Mouse (Mus musculus): ENCODE measurements around the gene Bcar3. TPM values are rescaled to one million over a fixed set of nuclear protein-coding genes. Genes with fewer than 3 reads are reported as not detected.

Gene Bcar3
- polyA plus RNA-seq, 1 experiment from 2014 or later, result 14.0 TPM

DNA sequence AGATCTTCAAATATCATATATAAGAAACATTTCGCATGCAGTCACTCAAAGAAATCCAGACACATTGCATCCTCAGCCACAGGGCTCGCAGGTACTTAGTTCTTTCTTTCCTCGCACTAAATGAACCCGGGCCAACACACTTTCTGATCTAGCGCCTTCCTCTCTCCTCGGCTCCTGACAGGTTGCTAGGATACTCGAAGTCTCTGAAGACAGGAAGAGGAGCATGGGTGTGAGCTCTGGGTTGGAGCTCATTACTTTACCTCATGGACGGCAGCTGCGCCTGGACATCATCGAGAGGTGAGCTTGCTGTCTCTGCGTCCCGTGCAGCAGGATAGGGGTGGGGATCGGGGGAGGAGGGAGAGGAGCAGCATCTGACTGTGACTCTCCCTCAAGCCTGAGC lies 225.1 kb downstream of the Bcar3 start:
- 0 out of 2 replicates have a peak, but pooled peaks cover 8% of the 10 kb centered on the region for H3K36me3 ChIP-seq (ENCODE audit: insufficient read depth)
- peaks cover 7% of the 10 kb centered on the region; the same call in 1 of the 2 replicates for H3K4me1 ChIP-seq (ENCODE audit: insufficient read depth)
- DNase-seq (no peak), ATAC-seq (ENCODE audit: insufficient read depth) (no peak)
- H3K9ac ChIP-seq, result no peak overlapping the region
- no peak overlapping the region for H3K27ac ChIP-seq (ENCODE audit: low read depth)
- no peaks in the 10 kb centered on the region for H3K9me3 ChIP-seq (ENCODE audit: low read depth, low read length)
- whole genome bisulfite sequencing, result 43% methylated on average over 13 of the region's 13 CpGs
- no peaks in the 10 kb centered on the region for H3K27me3 ChIP-seq (ENCODE audit: insufficient read depth, low read length)
- no peak for TF ChIP-seq CTCF (IDR thresholded peaks at IDR 0.05; ENCODE audit: low read depth)
- no peak overlapping the region for H3K4me2 ChIP-seq
- no peak overlapping the region for H3K4me3 ChIP-seq (ENCODE audit: low read depth, low read length)

DNA sequence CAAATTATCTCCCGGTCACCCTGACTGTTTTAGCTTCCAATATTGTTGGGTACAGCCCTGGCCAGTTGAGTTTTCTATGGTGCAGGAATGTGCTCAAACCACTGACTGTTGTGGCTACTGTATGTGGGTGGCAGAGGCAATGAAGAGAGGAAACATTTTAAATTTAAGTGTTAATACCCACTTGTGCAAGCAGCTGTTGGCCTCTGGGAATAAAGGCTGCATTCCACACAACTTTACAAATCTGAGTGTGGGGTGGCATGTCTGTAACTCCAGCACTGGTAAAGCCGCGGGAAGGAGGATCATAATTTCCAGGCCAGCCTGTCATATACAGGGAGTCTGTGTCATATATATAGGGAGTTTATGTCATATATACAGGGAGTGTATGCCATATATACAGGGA lies 226.4 kb downstream of the Bcar3 start:
- ATAC-seq (ENCODE audit: insufficient read depth) (no peak), DNase-seq (no peak)
- Histone ChIP-seq H3K4me2 (no peak overlapping the region), H3K4me3 (ENCODE audit: low read depth, low read length) (no peak overlapping the region), H3K4me1 (ENCODE audit: insufficient read depth) (peaks cover 7% of the 10 kb centered on the region; the same call in 1 of the 2 replicates), H3K36me3 (ENCODE audit: insufficient read depth) (0 out of 2 replicates have a peak, but pooled peaks cover 14% of the 10 kb centered on the region), H3K9ac (no peak overlapping the region), H3K9me3 (ENCODE audit: low read depth, low read length) (no peaks in the 10 kb centered on the region), H3K27me3 (ENCODE audit: insufficient read depth, low read length) (no peaks in the 10 kb centered on the region), H3K27ac (ENCODE audit: low read depth) (no peak overlapping the region)
- 76% methylated on average over 3 of the region's 3 CpGs for WGBS
- TF ChIP-seq CTCF (IDR thresholded peaks at IDR 0.05; ENCODE audit: low read depth), result no peak

DNA sequence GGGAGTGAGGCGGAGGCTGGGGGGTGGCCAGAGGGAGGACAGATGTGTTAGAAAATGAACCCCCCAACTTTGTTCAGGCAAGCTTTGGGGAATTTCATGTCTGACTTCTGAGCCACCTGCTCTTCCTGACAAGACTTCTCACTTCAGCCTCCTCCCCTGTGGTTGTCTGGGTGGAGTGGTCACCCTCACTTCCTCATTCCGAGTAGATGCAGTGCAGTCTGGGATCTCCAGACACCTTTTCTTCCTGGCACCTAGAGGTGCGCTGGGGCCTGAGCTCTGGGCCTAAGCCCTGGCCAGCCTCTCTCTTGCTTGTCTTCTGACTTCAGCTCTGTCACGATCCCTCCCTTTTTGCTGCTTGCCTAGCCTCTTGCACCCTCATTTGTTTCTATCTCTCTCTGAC lies 226.9 kb downstream of the Bcar3 start:
- no peak overlapping the region for H3K27ac ChIP-seq (ENCODE audit: low read depth)
- no peaks in the 10 kb centered on the region for H3K9me3 ChIP-seq (ENCODE audit: low read depth, low read length)
- 83% methylated on average over 4 of the region's 4 CpGs for WGBS
- no peak for DNase-seq
- ATAC-seq (ENCODE audit: insufficient read depth), result no peak
- no peak overlapping the region for H3K9ac ChIP-seq
- H3K36me3 ChIP-seq (ENCODE audit: insufficient read depth), result 0 out of 2 replicates have a peak, but pooled peaks cover 12% of the 10 kb centered on the region
- no peak overlapping the region for H3K4me3 ChIP-seq (ENCODE audit: low read depth, low read length)
- H3K4me1 ChIP-seq (ENCODE audit: insufficient read depth), result peaks cover 2% of the 10 kb centered on the region; the same call in 1 of the 2 replicates
- no peak overlapping the region for H3K4me2 ChIP-seq
- no peaks in the 10 kb centered on the region for H3K27me3 ChIP-seq (ENCODE audit: insufficient read depth, low read length)
- no peak for TF ChIP-seq CTCF (IDR thresholded peaks at IDR 0.05; ENCODE audit: low read depth)

DNA sequence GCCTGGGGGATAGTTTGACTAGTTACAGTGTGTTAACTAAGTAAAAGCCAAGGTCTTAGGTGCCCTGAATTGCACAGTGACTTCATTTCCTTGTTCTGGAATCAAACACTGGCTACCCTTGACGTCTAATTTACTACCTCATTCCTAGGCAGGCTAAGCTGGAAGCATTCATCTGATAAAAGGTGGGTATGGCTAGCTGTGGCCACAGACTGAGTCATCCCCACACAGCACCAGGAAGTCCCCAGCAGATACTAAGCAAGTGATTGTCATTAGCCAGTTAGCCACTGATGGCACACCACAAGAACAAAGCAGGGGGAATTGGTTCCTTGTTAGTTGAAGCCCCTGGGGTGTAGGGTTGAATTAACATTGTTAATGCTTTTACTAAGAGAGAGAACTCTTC lies 227.4 kb downstream of the Bcar3 start:
- 51% methylated on average over 1 of the region's 1 CpGs for WGBS
- Histone ChIP-seq H3K27ac (ENCODE audit: low read depth) (no peak overlapping the region), H3K27me3 (ENCODE audit: insufficient read depth, low read length) (no peaks in the 10 kb centered on the region), H3K9me3 (ENCODE audit: low read depth, low read length) (no peaks in the 10 kb centered on the region), H3K4me3 (ENCODE audit: low read depth, low read length) (no peak overlapping the region), H3K36me3 (ENCODE audit: insufficient read depth) (0 out of 2 replicates have a peak, but pooled peaks cover 10% of the 10 kb centered on the region), H3K4me1 (ENCODE audit: insufficient read depth) (no peaks in the 10 kb centered on the region), H3K4me2 (no peak overlapping the region), H3K9ac (no peak overlapping the region)
- TF ChIP-seq CTCF (IDR thresholded peaks at IDR 0.05; ENCODE audit: low read depth), result no peak
- DNase-seq, result no peak
- ATAC-seq (ENCODE audit: insufficient read depth), result no peak

DNA sequence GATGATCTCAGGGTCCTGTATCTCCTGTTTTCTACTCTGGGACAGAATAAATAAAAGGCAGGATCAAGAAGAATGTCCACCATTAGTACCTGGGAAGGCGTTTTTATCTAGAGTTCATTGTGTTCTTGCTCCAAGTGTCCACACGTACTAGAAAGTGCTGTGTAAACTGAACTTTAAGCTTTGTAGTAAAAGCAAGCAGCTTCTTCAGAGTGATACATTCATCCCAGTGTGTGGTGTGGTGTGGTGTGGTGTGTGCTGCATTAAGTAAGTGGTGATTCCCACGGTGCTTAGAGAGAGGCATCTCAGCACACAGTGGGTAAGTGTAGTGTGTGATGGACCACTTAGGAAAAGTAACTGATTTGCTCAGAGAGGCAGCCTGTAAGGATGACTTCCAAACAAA lies 234.5 kb downstream of the Bcar3 start:
- TF ChIP-seq CTCF (IDR thresholded peaks at IDR 0.05; ENCODE audit: low read depth), result no peak
- Histone ChIP-seq H3K4me1 (ENCODE audit: insufficient read depth) (no peaks in the 10 kb centered on the region), H3K9me3 (ENCODE audit: low read depth, low read length) (no peaks in the 10 kb centered on the region), H3K27me3 (ENCODE audit: insufficient read depth, low read length) (no peaks in the 10 kb centered on the region), H3K4me3 (ENCODE audit: low read depth, low read length) (no peak overlapping the region), H3K36me3 (ENCODE audit: insufficient read depth) (peaks cover 9% of the 10 kb centered on the region; the same call in 1 of the 2 replicates), H3K9ac (no peak overlapping the region), H3K4me2 (no peak overlapping the region), H3K27ac (ENCODE audit: low read depth) (no peak overlapping the region)
- no peak for ATAC-seq (ENCODE audit: insufficient read depth)
- 69% methylated on average over 3 of the region's 3 CpGs for WGBS
- DNase-seq, result no peak

DNA sequence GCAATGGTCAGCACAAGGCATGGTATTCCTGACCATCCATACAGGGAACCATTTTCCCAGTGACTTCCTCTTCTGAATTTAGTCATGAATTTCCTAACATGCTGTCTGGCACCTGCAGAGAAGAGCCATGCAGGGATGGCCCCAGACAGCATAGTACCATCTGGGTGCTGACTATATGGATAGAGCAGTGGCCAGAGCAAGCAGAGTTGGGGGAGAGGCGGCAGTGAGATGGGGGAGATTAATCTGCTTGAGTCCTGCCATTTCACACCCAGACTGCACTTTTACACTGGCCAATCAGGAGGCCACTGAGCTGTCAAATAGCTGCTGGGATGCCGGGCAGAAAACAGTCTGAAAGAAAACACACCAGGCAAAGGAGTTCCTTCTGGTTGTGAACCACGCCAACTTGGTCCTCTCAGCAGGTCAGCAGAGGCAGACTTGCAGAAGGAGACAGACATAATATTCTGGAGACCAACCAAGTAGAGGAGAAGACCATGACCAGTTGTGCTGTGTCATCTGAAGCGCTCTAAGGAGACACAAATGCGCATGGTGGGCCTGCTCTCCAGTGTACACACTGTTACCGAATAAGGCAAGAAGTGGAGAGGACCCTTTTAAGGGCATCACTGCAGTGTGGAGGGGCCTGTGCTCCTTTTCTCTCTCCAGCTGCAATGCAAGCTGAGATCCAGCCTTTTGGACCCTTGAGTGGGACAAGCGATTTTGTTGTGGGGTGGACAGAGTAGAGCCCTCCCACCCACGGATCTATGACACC lies 242.2 kb downstream of the Bcar3 start:
- no peak for TF ChIP-seq CTCF (IDR thresholded peaks at IDR 0.05; ENCODE audit: low read depth)
- WGBS, result 81% methylated on average over 8 of the region's 8 CpGs
- DNase-seq, result no peak
- Histone ChIP-seq H3K27me3 (ENCODE audit: insufficient read depth, low read length) (no peaks in the 10 kb centered on the region), H3K4me3 (ENCODE audit: low read depth, low read length) (no peak overlapping the region), H3K36me3 (ENCODE audit: insufficient read depth) (peaks cover 41% of the 10 kb centered on the region), H3K9ac (no peak overlapping the region), H3K4me1 (ENCODE audit: insufficient read depth) (no peaks in the 10 kb centered on the region), H3K4me2 (no peak overlapping the region), H3K27ac (ENCODE audit: low read depth) (no peak overlapping the region), H3K9me3 (ENCODE audit: low read depth, low read length) (no peaks in the 10 kb centered on the region)
- ATAC-seq (ENCODE audit: insufficient read depth), result no peak; the same call in 1 of the 2 replicates

DNA sequence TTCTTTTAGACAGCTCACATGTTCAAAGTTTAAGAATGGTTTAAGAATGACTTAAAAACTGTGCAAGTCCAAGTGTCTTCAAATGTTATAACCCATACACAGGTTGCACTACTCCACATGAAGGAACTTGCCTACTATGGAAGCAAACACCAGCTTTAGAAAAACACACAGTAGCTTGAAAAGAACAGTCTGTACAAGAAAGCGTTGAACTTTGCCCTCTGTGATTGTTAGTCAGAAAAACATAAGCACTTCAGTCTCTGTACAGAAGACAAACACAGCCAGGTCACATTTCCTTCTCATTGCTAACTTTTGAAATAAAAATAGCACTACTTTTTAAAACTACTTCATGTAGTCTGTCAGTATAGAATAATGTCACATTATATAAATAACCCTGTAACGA lies 244.9 kb downstream of the Bcar3 start:
- Histone ChIP-seq H3K4me1 (ENCODE audit: insufficient read depth) (no peaks in the 10 kb centered on the region), H3K9ac (no peak overlapping the region), H3K4me2 (no peak overlapping the region), H3K4me3 (ENCODE audit: low read depth, low read length) (no peak overlapping the region), H3K9me3 (ENCODE audit: low read depth, low read length) (no peaks in the 10 kb centered on the region), H3K27me3 (ENCODE audit: insufficient read depth, low read length) (no peaks in the 10 kb centered on the region), H3K27ac (ENCODE audit: low read depth) (no peak overlapping the region), H3K36me3 (ENCODE audit: insufficient read depth) (peaks cover 64% of the 10 kb centered on the region)
- DNase-seq (no peak), ATAC-seq (ENCODE audit: insufficient read depth) (no peak)
- WGBS, result 83% methylated on average over 2 of the region's 2 CpGs
- TF ChIP-seq CTCF (IDR thresholded peaks at IDR 0.05; ENCODE audit: low read depth), result no peak
